Mouse (Mus musculus) telencephalon, adult 2 months (tissue): Measurements from ENCODE around the gene Dpp4.

Experiments
- DNase-seq: peaks from one replicate; pipeline ENCODE4 v3.0.0-alpha.2; 2011; ENCODE audit warnings: low read depth, low spot score

The Dpp4 gene

DNA sequence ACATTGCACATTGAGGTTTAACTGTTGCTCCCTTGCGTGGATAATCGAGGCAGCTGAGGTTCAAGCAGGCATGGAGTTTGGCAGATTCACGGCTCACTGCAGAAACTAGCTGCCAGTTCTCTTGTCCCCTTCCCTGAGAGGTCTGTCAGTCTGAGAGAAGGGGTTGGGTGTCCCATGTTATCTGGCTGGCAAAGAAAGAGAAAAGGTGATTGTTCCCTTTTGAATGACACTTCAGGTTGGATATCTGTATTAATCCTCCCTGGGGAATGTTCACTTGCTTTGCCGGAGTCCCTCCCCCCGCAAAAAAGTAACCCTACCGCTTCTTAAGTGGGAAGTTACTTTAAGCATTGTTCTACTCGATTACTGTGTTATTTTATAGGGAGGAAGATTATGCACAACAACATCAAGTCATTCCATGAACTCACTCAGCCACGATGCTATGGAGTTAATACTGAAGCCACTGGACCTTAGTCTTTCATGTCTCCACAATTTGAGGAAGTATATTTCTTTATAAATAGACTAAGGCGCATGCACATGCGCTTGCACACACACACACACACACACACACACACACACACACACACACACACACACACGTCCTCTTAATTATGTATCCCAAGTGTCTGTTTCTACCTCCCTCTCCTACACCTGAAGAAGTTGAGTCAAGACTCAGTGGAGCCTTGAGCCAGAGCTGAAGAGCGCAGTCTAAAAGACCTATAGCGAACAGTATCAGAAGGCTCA, at the start of gene Dpp4:
Gene Dpp4 (minus strand): TSS at position 151 of the 741 bp plus-strand sequence.
- DNase-seq, result no peak

DNA sequence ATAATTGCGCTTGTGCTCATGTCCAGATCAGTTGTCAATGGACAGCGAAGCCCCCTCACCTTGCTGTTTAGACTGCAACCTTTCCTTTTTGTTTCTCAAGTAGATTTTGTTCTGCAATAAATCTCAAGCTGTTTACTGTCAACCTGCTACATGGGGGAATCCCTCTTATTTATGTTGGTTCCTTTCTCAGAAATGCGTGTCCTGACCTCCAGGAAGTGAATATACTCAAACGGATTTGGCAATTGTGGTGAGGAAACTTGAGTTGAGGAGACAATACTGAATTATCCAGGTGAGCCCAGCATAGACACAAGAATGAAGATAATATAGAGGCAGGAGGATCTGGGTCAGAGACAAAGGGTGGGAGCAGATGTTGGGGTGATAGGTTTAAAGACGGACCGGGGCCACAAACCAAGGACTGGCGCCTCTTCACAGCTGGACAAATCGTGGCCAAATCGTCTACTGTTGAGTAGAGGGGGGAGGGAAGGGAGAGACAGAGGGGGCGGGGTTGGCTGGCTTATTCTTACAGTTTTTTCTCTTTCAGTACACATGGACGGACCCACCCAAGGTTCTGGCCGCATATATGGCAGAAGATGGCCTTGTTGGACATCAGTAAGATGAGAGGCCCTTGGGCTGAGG, 48.9 kb upstream of the Dpp4 start:
- no peak for DNase-seq

- DNase-seq, result peak; percentile 47
Measured at GRCm38 (mm10) chr2:62460231-62460710, 48.2 kb upstream of the Dpp4 start.

DNA sequence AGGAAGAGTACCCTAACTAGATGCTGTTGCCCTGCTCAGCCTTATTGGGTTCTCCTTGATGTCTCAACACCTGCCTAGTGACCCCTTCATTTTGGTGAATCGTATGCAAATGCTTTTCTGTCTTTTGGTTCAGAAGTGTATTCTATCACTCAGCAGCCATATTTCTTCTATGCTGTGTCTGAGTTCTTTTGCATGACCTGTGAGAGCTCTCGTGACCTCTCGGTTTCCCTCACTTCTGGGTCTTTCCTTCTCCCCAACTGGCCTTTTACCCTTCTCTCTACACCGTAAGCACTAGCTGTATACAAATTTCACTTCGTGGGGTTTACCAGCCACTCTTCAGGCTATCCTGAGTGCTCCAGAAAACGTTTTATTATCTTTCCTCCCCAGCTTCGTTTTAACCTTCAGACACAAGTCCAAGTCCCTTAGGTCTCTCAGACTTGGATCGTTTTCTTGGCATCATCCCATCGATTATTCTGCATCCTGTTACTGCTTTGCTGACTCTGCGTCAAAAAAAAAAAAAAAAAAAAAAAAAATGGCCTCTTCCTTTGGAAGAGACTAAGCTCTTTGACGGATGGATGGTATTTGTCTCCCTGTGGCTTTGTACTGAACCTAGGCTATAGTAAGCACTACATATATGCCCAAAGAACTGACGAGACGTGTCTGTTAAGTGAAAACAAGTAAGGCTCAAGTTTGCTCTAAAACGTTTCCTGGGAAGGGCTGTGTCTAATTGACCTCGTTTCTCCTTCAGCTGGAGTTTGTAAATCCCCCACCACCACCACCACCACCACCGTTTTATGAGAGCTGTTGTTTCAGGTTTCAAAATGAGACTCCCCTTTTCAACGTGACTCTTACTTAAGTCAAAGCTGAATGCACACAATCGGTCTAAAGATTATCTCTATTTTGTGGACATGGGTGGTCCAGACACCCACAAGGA, 47.5 kb upstream of the Dpp4 start:
- no peak for DNase-seq

- DNase-seq, result peak; percentile 44
Measured at GRCm38 (mm10) chr2:62458070-62458469, 46.0 kb upstream of the Dpp4 start.

DNA sequence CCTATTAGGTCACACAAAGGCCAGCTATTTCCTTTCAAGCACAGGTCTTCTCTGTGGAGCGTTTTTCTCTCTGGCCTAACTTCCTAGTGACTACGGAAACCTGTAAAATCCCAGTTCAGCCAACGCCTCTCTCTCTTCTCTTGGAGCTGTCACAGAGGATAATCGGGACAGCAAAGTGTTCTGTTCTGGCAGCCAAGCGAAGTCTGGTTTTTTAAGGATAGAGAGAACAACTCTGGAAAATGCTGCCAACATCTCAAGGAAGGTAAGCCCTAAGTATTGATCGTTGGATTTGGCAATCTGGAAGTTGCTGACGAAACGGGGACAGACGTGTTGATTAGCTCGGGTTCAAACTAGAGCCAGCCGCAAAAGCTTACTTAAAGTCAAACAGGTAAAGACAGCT, 43.0 kb upstream of the Dpp4 start:
- peak; percentile 27 for DNase-seq

DNA sequence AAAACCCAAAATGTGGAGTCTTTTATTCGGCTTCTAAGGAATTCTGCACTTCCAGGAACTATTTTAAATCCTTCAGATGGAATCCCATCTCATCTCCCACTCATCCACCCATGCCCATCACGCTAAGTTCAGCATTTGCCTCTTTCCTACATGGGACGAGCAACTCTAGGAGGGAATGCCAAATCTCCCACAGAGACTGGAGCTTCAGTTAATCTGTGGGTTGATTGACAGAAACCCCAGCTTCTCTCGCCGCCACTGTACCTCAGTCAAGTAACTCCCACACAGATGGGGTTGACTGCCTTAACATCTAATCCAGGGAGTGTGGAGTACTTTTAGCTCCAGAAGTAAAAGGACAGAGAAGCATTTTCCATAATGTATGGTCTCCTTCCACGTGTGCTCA, 42.0 kb upstream of the Dpp4 start:
- peak; percentile 83 for DNase-seq

DNA sequence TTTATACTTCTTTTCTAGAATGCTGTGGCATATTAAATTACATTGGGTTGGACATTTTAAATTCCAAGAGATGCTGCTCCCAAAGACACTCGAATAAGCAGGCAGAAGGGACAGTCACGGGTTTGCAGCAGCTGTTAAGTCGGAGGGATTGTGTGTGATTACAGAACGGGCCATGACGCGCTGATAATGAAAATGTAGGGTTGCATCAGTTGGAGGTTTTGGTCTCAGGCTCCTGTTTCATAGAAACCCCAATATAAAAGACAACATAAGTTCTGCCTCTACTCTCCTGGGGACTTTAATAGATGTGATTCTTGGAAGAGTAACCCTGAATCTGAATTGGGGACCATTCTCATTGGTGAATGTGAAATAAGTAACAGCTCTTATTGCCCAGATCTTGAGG, 38.3 kb upstream of the Dpp4 start:
- no peak for DNase-seq

DNA sequence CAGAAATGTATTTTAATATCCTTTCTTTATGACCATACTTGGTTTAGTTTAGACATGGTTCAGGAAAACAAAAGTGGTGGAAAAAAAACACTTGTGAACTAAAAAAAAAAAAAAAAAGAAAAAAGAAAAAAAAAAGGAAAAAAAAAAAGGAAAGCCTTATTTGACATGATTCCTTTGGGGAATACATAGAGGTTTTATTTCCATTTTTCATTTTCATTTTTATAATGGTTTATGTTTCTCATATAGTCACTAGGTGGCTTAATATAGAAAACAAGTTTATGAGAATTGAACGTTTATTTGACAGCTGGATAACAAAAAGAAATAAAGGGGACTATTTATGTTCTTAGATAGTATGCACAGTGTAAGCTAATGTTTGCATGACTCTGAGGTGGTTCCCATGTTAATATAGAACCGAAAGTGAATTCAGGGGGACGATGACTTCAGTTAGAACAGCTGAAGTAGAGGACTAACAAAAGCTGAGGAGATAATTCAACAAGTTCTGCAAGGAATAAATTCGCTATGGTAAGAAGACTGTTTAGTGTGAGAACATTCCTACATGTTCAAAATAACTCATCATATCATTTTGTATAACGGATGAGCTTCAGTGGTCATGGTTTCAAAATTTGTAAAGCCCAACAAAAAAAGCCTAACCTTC, 37.8 kb upstream of the Dpp4 start:
- no peak for DNase-seq

DNA sequence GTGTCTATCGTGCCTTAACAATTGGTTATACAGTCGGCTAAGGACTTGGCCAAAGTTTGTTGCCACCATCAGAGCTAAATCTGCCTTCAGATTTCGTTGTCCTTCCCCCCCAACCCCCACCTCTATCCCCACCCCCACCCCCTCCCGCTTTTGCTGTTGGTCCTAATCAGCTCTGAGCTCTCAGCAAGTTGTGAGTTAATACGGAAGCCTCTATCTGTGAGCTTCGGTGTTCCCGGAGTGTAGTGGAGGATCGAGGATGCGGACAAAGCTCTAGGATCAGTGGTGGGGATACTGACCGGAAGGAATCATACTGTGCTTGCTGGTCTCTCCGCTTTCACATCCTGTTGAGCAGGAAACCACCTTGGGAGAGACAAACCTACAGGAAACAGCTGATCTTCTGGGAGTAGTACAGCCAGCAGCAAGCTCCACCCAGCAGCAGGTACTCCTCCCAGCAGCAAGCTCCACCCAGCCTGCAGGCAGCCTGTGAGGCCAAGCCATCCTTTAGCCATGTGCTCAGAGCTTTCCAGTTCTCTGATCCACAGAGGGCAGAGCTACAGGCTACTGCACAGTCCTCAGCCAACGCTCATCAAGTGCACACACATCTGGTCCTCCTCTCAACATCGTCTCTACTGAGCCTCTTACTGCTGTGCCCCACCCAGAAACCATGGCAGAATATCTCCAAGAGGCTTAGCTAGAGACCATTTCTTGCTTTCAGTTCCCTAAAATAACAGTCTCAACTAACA, 28.9 kb upstream of the Dpp4 start:
- no peak for DNase-seq

DNA sequence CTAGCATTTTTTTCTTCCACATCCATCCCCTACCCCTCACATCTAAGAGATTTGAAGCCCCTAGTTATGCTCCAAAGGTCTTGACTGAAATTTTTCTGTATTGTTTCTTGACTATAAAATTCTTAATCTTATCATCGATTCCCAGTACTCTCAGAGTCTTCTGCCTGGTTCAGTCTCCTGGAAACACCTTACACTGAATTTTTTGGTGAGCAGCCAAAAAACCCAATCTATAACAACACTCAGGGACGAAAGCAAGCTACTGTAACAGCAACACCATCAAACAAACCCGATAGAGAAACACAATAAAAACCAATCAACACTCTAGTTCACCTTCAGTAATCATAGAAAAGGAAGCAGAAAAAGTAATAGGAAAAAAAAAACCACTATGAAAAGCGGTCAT, 28.1 kb upstream of the Dpp4 start:
- no peak for DNase-seq

GRCm38 (mm10) chr2:62431245-62431795, 19.3 kb upstream of the Dpp4 start:
- no peak for DNase-seq

DNA sequence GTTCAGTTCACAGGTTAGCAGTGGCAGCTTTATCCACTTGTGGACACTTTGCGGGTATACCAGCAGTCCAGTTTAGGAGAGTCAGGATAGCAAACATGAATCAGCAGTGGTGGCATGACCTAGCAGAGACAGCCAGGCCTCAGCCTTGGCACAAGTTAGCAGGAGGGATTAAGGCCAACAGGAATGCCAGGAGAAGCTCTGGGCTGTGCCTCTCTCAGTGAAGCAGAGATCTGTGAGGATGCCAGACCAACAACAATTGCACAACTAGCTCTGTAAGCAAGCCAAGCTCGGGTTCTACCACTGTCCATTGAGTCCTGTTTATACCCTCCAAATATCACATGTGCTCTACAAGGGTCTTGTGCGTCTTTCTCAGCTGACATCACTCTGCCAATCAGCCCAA, 13.9 kb upstream of the Dpp4 start:
- no peak for DNase-seq

DNA sequence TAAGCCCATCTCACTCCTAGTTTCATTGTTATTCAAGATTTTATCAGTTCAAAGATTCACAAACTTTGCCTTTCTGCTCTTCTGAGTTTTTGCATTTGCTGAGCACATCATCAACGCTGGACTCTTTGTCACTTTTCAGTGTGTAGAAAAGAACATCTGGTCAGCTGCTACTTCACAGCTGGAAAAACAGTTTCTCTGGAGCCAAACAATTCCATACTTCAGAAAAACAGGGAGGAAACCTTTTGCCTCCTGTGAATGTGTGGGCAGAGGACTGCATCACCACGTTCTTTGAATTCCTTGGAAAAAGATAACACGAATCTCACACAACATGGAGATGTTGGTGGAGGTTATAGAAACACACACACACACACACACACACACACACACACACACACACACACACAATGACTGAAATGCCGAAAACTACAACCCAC, 11.3 kb upstream of the Dpp4 start:
- no peak for DNase-seq

DNA sequence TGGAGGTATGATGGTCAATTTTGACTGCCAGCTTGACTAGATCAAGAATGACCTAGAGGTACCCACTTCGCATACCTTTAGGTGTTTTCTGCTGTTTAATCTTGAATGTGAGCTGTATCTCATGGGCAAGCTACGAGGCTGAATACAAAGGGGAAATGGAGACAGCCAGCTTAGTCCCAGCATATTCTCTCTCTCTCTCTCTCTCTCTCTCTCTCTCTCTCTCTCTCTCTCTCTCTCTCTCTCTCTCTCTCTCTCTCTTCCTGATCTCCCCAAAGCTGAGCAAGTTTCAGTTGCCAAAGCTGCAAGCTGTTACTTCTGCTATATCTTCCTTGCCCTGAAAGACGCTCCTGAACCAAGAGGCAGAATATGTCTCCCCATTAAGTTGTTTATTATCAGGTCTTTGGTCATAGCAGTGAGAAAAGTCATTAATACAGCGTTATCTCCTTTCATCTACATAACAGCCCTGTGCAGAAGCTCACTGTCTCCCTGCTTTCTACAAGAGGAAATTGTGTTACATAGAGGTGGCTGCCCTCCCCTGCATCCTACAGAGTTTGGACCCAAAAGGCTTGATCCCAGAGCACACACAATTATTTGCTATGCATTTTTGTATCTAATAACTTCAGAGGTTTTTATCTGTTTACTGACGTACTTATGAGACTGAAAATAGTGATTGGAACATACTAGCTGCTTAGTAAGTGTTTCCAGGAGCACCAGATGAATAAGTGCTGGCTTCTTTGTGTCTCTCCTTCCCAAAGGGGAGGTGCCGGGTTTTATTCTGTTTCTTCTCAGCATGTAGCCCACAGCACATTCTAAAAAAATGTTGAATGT, 10.7 kb upstream of the Dpp4 start:
- no peak for DNase-seq

DNA sequence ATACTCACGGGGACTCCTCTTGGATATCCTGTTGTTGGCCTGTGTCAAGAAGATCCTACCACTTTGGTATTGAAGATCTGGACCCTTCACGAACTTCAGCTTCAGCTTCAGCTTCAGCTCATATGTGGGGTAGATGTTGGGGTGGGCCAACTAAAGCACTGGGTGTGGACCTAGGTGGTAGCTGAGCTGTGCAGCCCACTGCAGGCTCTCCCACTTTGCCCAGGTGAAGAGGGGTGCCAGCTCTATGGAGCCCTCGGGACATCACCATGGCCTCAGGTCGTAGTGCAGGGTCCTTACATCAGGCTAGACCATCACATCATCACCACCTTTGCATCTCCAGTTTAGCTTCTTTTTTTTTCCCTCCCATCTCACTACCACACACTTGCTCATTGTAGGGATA, 9.2 kb upstream of the Dpp4 start:
- no peak for DNase-seq

DNA sequence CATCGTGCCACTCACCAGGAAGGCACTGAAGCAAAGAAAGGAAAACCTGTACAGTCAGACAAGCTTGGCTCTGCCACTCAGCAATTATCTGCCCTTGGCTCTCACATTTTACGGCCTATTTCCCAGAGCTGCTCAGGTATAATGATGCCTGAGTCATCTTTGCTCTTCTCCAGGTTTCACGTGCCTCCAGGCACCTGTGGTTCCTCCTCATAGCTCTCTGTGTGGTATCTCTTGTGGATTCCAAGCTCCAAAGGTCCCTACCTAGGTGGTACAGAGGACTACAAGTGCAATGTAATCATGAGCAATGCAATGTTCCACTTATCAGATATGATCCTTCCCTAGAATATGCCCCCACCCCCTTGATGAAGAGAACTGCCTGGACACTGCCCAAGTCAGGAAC, 8.0 kb upstream of the Dpp4 start:
- DNase-seq, result no peak

DNA sequence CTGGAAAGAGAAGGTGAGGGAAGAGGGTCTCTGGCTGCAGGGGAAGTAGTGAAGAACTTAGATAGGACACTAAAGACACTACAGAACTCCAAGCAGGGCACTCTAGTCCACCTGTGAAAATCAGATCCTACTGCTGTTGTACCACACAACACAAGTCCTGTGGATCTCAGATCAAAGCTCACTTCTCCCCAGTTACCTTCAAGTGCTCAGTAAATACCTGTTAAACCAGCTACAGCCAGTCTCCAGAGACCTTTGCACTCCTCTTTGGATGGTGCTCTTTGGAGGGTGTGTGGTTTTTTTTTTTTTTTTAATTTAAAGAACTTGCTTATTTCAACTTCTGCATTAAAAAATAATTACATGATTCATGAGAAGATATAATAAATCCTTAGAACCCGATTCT, 5.2 kb upstream of the Dpp4 start:
- DNase-seq, result no peak

- DNase-seq, result no peak
Measured at GRCm38 (mm10) chr2:62411211-62412080, 585 bp downstream of the Dpp4 start.
